Mouse (Mus musculus): ENCODE measurements around the gene Moap1. TPM values are rescaled to one million over a fixed set of nuclear protein-coding genes. Genes with fewer than 3 reads are reported as not detected.
A peak's percentile ranks its signal among the peaks of the same experiment; 100 is the strongest.

Gene Moap1
- polyA plus RNA-seq, 1 experiment from 2014 or later, result 81.1 TPM

DNA sequence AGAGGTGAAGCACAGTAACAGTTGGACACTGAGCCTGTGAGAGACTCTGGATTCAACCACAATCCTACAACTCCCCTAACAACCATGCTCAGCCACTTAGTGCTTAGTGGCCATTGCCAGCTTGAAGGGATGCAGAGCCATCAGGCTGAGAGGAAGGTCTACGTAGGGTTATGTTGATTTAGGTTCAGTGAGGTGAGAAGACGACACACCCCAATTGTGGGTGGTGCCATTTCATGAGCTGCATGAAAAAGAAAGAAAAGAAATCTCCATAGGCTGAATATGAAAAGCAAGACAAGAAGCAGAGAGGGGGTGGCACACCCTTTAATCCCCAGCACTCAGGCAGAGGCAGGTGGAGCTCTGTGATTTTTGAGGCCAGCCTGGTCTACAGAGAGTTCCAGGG lies 29.3 kb downstream of the Moap1 start:
- H3K9me3 ChIP-seq (ENCODE audit: control insufficient read depth, low read length), result no peaks in the 10 kb centered on the region
- H3K36me3 ChIP-seq (ENCODE audit: control insufficient read depth, insufficient read depth, low read length), result no peaks in the 10 kb centered on the region
- no peak overlapping the region for H3K4me2 ChIP-seq (ENCODE audit: low read depth, low read length)
- WGBS, result 73% methylated on average over 2 of the region's 2 CpGs
- no peak overlapping the region for H3K4me3 ChIP-seq (ENCODE audit: low read depth, low read length)
- H3K9ac ChIP-seq (replicated peaks; ENCODE audit: low read depth, low read length), result no peak overlapping the region
- H3K4me1 ChIP-seq (ENCODE audit: control insufficient read depth, insufficient read depth, low read length), result no peaks in the 10 kb centered on the region
- ATAC-seq (ENCODE audit: low read depth), result no peak
- no peaks in the 10 kb centered on the region for H3K27me3 ChIP-seq (ENCODE audit: control insufficient read depth, insufficient read depth, low read length)
- H3K27ac ChIP-seq (ENCODE audit: low read depth, low read length), result no peak overlapping the region

DNA sequence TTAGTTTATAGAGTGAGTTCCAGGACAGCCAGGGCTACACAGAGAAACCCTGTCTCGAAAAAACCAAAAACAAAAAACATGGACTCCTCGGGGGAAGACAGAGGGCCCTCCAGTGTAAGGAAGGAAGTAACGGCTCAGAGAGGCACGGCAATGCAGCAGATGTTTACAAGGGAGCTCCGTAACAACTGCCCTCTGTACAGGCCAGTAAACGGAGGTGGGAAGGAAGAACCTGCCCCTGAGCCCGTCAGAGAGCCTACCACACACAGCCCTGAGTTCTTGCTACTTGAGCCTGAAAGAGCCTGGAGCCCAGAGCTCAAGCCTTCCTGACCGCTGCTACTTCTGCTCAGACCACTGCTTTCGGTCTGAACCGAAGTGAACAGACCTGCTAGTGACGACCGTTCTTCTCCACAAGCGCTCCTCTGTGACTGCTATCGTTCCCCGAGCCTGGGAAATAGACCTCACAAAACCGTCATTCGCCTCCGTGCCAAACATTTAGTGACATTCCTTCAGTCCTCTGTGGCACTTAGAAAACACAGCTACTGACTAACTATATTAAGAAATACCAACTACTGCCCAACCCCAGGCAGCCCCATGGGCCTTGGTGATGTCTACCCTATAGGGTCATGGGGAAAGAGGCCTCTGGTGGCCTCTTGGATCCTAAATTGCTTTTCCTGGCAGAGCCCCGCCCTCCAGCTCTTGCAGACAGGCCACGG lies 30.2 kb downstream of the Moap1 start:
- 69% methylated on average over 20 of the region's 20 CpGs for WGBS
- H3K4me1 ChIP-seq (ENCODE audit: control insufficient read depth, insufficient read depth, low read length), result no peaks in the 10 kb centered on the region
- no peaks in the 10 kb centered on the region for H3K9me3 ChIP-seq (ENCODE audit: control insufficient read depth, low read length)
- H3K27me3 ChIP-seq (ENCODE audit: control insufficient read depth, insufficient read depth, low read length), result no peaks in the 10 kb centered on the region
- H3K4me2 ChIP-seq (ENCODE audit: low read depth, low read length), result no peak overlapping the region
- no peak for ATAC-seq (ENCODE audit: low read depth)
- no peak overlapping the region for H3K9ac ChIP-seq (replicated peaks; ENCODE audit: low read depth, low read length)
- no peak overlapping the region for H3K27ac ChIP-seq (ENCODE audit: low read depth, low read length)
- H3K36me3 ChIP-seq (ENCODE audit: control insufficient read depth, insufficient read depth, low read length), result no peaks in the 10 kb centered on the region
- H3K4me3 ChIP-seq (ENCODE audit: low read depth, low read length), result no peak overlapping the region

DNA sequence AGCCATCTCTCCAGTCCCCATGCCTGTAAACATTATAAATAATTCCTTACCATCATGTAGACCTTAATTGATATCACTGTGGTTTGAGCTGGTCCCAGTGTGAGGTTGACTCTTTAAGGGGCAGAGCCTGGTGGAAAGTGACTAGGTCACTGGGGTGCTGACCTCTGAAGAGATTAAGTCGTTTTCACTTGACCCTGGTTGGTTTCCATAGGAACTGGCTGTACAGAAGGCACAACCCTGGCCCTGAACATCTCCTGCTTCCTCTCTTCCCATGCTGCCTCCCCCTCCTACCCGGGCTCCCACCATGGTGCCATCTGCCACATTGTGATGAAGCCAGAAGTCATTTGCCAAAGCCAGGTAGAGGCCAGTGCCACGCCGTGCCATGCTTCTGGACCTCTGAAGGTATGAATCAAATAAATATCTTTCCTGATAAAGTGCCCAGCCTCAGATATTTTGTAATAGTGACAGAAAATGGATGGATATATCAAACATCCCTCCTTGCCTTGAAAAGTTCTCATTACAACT lies 32.5 kb downstream of the Moap1 start:
- WGBS, result 56% methylated on average over 4 of the region's 4 CpGs
- no peak overlapping the region for H3K9ac ChIP-seq (replicated peaks; ENCODE audit: low read depth, low read length)
- no peaks in the 10 kb centered on the region for H3K36me3 ChIP-seq (ENCODE audit: control insufficient read depth, insufficient read depth, low read length)
- H3K4me3 ChIP-seq (ENCODE audit: low read depth, low read length), result no peak overlapping the region
- no peaks in the 10 kb centered on the region for H3K4me1 ChIP-seq (ENCODE audit: control insufficient read depth, insufficient read depth, low read length)
- ATAC-seq (ENCODE audit: low read depth), result no peak
- H3K27me3 ChIP-seq (ENCODE audit: control insufficient read depth, insufficient read depth, low read length), result no peaks in the 10 kb centered on the region
- no peaks in the 10 kb centered on the region for H3K9me3 ChIP-seq (ENCODE audit: control insufficient read depth, low read length)
- H3K27ac ChIP-seq (ENCODE audit: low read depth, low read length), result no peak overlapping the region
- H3K4me2 ChIP-seq (ENCODE audit: low read depth, low read length), result no peak overlapping the region

DNA sequence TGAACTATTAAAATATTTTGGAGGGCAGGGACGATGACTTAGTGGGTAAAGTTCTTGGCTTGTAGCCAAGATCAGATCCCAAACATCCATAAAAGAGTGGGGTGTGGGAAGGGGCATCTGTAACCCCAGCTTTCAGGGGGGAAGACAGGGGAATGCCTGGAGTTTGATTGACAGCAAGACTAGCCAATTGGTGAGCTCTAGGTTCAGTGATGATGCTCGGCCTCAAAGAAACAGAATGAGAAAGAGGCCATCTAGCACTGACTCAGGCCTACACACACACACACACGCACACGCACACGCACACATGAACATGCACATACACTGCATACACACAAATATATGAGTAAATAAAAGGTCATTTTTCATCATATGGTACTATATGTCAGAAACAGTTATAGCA lies 33.6 kb downstream of the Moap1 start:
- no peak for ATAC-seq (ENCODE audit: low read depth)
- Histone ChIP-seq H3K9me3 (ENCODE audit: control insufficient read depth, low read length) (no peaks in the 10 kb centered on the region), H3K4me2 (ENCODE audit: low read depth, low read length) (no peak overlapping the region), H3K27ac (ENCODE audit: low read depth, low read length) (no peak overlapping the region), H3K4me1 (ENCODE audit: control insufficient read depth, insufficient read depth, low read length) (no peaks in the 10 kb centered on the region), H3K27me3 (ENCODE audit: control insufficient read depth, insufficient read depth, low read length) (no peaks in the 10 kb centered on the region), H3K4me3 (ENCODE audit: low read depth, low read length) (no peak overlapping the region), H3K36me3 (ENCODE audit: control insufficient read depth, insufficient read depth, low read length) (no peaks in the 10 kb centered on the region), H3K9ac (replicated peaks; ENCODE audit: low read depth, low read length) (no peak overlapping the region)
- 89% methylated on average over 5 of the region's 5 CpGs for WGBS

DNA sequence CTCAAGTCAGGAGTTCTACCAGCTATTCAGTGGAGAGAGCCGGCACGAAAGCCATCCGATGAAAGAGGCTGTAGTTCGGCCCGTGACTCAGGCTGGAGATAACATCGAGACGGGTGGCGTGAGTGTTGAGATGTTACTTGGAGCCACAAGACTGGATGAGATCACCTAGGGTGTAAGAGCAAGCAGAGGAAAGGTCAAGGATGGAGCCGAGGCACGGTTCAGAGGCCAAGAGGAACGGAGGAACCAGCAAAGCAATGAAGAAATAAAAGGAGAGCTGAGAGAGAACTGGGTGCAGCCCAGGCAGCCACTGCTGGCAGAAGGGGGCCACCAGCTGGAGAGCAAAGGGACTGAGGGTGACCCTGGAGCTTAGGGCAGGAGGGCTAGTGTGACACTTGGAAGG lies 35.2 kb downstream of the Moap1 start:
- no peaks in the 10 kb centered on the region for H3K27me3 ChIP-seq (ENCODE audit: control insufficient read depth, insufficient read depth, low read length)
- 74% methylated on average over 11 of the region's 11 CpGs for whole genome bisulfite sequencing
- no peak overlapping the region for H3K9ac ChIP-seq (replicated peaks; ENCODE audit: low read depth, low read length)
- no peak overlapping the region for H3K4me3 ChIP-seq (ENCODE audit: low read depth, low read length)
- H3K36me3 ChIP-seq (ENCODE audit: control insufficient read depth, insufficient read depth, low read length), result no peaks in the 10 kb centered on the region
- H3K27ac ChIP-seq (ENCODE audit: low read depth, low read length), result no peak overlapping the region
- no peaks in the 10 kb centered on the region for H3K9me3 ChIP-seq (ENCODE audit: control insufficient read depth, low read length)
- H3K4me2 ChIP-seq (ENCODE audit: low read depth, low read length), result no peak overlapping the region
- no peak for ATAC-seq (ENCODE audit: low read depth)
- H3K4me1 ChIP-seq (ENCODE audit: control insufficient read depth, insufficient read depth, low read length), result peaks cover 11% of the 10 kb centered on the region

DNA sequence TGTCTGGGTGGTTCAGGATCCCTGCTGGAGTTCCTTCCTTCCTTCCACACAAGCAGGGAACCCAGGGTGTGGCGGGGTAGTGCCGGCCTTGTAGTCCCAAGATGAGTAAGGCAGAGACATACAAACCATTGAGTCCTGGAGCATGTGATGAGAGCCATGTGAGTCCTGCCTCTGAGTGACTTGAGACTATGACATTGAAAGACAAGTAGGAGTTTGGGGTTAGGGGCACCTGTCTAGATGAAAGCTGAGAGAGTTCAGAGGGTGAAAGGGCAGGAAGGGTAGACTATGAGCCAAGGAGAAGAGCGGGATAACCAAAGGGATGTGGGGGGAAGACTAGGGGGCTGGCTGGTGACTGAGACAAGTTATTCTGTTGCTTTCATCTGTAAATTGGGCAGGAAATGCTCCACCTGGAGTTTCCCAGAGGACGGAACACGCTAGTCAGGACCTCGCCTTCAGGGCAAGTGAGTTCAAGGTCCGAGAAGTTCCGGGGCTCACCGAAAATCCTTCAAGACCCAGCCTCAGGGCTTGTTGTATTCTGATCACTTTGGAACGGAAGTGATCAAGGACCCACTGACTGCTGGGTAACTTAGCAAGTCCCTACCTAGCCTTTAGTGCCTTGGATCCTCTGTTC lies 36.5 kb downstream of the Moap1 start:
- Histone ChIP-seq H3K27ac (ENCODE audit: low read depth, low read length) (no peak overlapping the region), H3K27me3 (ENCODE audit: control insufficient read depth, insufficient read depth, low read length) (no peaks in the 10 kb centered on the region), H3K4me1 (ENCODE audit: control insufficient read depth, insufficient read depth, low read length) (peaks cover 18% of the 10 kb centered on the region), H3K9ac (replicated peaks; ENCODE audit: low read depth, low read length) (no peak overlapping the region), H3K36me3 (ENCODE audit: control insufficient read depth, insufficient read depth, low read length) (no peaks in the 10 kb centered on the region), H3K4me3 (ENCODE audit: low read depth, low read length) (no peak overlapping the region), H3K4me2 (ENCODE audit: low read depth, low read length) (no peak overlapping the region), H3K9me3 (ENCODE audit: control insufficient read depth, low read length) (no peaks in the 10 kb centered on the region)
- 96% methylated on average over 10 of the region's 10 CpGs for WGBS
- ATAC-seq (ENCODE audit: low read depth), result no peak

DNA sequence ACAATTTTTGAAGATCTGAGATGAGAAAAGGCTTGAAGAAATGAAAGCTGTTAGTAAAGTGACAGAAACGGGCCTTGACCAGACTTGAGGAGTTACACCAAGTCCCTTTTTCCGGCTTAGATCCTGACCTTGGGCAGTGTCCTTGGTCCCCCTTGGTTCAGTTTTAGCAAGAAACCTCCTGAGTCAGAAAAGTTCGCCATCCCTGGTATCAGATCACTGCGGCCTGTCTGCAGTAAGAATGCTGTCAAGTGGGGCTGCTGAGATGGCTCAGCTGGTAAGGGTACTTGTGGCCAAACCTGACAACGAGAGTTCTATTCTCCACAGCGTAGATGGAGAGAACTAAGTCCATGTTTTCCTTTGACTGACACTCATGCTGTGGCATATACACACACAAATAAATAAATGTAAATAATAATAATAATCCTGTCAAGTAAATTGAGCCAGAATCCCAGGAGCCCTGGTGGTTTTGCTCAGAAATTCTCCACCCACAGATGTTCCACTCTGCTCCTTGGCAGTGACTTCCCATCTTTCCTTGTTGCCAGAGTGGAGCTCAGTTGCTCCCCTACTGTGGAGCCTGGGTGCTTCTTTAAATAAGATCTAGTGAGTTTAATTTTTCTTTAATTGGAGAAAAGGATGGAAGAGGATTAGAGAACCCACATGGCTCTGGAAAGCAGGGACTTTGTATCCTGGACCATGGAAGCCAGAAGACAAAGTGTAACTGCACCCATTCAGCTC lies 37.4 kb downstream of the Moap1 start:
- Histone ChIP-seq H3K27ac (ENCODE audit: low read depth, low read length) (no peak overlapping the region), H3K36me3 (ENCODE audit: control insufficient read depth, insufficient read depth, low read length) (no peaks in the 10 kb centered on the region), H3K4me2 (ENCODE audit: low read depth, low read length) (peak overlapping the region; percentile 71), H3K4me1 (ENCODE audit: control insufficient read depth, insufficient read depth, low read length) (peaks cover 18% of the 10 kb centered on the region), H3K27me3 (ENCODE audit: control insufficient read depth, insufficient read depth, low read length) (no peaks in the 10 kb centered on the region), H3K9ac (replicated peaks; ENCODE audit: low read depth, low read length) (peak overlapping the region; percentile 78; the same call in 1 of the 2 replicates), H3K4me3 (ENCODE audit: low read depth, low read length) (peak overlapping the region; percentile 58), H3K9me3 (ENCODE audit: control insufficient read depth, low read length) (no peaks in the 10 kb centered on the region)
- WGBS, result 71% methylated on average over 6 of the region's 6 CpGs
- ATAC-seq (ENCODE audit: low read depth), result no peak

DNA sequence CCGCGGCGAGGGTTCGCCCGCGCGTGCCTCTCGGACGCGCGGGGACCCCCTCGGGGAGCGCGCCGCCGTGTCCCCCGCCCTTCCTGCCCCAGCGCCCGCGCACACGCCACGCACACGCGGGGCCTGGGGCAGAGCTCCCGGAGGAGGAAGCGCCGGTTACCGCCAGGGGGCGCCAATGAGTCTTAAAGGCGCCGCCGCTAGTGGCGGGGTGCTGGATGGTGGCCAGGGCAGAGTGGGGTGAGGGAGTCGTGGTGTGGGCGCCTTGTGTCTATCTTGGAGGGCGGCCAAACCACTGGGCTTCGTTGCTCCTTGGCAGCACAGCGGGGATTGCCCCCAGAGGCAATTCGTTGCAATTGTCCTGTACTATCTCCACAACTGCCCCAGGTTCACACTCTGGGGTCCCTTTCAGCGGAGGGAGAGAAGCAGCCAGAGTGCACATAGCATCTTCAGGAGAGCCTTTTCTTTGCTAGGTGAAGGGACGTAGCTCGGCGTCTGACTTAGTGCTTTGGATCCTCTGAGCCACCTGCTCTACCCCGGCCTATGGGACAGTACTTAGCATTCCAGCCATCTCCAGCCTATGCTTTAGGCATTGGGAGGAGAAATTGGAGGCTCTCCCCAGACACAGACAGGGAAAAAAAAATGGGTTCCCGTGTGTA lies 38.1 kb downstream of the Moap1 start:
- Histone ChIP-seq H3K9ac (replicated peaks; ENCODE audit: low read depth, low read length) (peak overlapping the region; percentile 78), H3K27me3 (ENCODE audit: control insufficient read depth, insufficient read depth, low read length) (no peaks in the 10 kb centered on the region), H3K4me1 (ENCODE audit: control insufficient read depth, insufficient read depth, low read length) (peaks cover 18% of the 10 kb centered on the region), H3K27ac (ENCODE audit: low read depth, low read length) (peak overlapping the region; percentile 93), H3K4me3 (ENCODE audit: low read depth, low read length) (peak overlapping the region; percentile 58), H3K4me2 (ENCODE audit: low read depth, low read length) (peak overlapping the region; percentile 71), H3K36me3 (ENCODE audit: control insufficient read depth, insufficient read depth, low read length) (no peaks in the 10 kb centered on the region), H3K9me3 (ENCODE audit: control insufficient read depth, low read length) (no peaks in the 10 kb centered on the region)
- peak; percentile 86 for ATAC-seq (ENCODE audit: low read depth)
- WGBS, result 1% methylated on average over 38 of the region's 45 CpGs

Measured in neural tube, embryonic 14.5 days (tissue).